Mouse (Mus musculus): ENCODE data around the gene Ampd1. TPM values are rescaled to one million over a fixed set of nuclear protein-coding genes. Genes with fewer than 3 reads are reported as not detected.

The Ampd1 gene
- 0.04 and 5.1 TPM in 2 replicates for polyA plus RNA-seq (2012; rRNA removed)

DNA sequence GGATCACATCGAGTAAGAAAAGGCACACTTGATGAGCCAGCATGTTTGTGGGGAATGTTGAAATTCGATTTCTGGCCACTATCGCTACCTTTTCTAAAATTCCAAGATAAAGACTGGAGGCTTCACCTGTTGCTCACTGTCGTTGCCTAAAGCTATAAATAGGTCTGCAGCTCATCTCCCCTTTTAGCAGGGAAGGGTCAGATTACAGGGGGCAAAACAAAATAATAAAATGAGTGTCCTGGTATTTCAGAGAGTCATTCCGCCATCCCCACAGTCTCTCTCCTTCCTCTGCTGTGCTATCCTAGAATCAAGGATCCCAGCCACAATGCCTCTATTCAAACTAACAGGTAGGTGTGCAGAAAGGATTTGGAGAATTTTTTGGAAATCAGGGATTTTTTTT lies at the start of gene Ampd1:
Gene Ampd1, plus strand, starts transcription at position 244 of the 400 bp plus-strand sequence.
- Histone ChIP-seq H3K4me3 (ENCODE audit: insufficient read depth, low read depth, low read length) (no peak within 1 kb of the TSS), H3K36me3 (ENCODE audit: control insufficient read depth, insufficient read depth, low read length) (no peaks in the 10 kb centered on the region; the same call in 1 of the 2 replicates), H3K4me1 (ENCODE audit: control insufficient read depth, insufficient read depth, low read length) (no peaks in the 10 kb centered on the region), H3K27ac (ENCODE audit: insufficient read depth, low read depth, low read length) (no peak within 1 kb of the TSS), H3K27me3 (replicated peaks; ENCODE audit: control insufficient read depth, insufficient read depth, low read length) (no peaks in the 10 kb centered on the region)
- no peak for TF ChIP-seq POLR2A (IDR thresholded peaks at IDR 0.05; ENCODE audit: low read depth, low read length)
- no peak for TF ChIP-seq CTCF (conservative IDR thresholded peaks at IDR 0.05; ENCODE audit: insufficient read depth, insufficient read length, low read depth, low read length)
- WGBS: 41% methylated on average over 5 of the region's 5 CpGs
- DNase-seq: no peak

DNA sequence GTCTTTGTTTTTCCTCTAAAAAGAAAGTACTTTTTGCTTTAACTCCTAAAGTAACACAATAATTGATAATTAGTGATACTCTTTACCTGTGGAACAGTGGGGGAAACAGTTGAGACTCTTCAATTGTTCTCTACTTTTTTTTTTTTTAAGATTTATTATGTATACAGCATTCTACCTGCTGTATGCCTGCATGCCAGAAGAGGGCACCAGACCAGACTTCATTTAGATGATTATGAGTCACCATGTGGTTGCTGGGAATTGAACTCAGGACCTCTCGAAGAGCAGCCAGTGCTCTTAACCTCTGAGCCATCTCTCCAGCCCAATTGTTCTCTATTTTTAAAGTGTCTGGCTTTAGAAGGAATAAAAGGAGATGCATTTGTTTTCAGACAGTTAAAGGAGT lies 47.6 kb upstream of the Ampd1 start:
- H3K4me3 ChIP-seq (ENCODE audit: insufficient read depth, low read depth, low read length): no peak overlapping the region
- no peak for DNase-seq
- peaks cover 13% of the 10 kb centered on the region; the same call in 1 of the 2 replicates for H3K4me1 ChIP-seq (ENCODE audit: control insufficient read depth, insufficient read depth, low read length)
- no peaks in the 10 kb centered on the region for H3K27me3 ChIP-seq (replicated peaks; ENCODE audit: control insufficient read depth, insufficient read depth, low read length)
- TF ChIP-seq CTCF (conservative IDR thresholded peaks at IDR 0.05; ENCODE audit: insufficient read depth, insufficient read length, low read depth, low read length) (0 out of 2 replicates have a peak, but pooled peaks have one; percentile 3), POLR2A (IDR thresholded peaks at IDR 0.05; ENCODE audit: low read depth, low read length) (no peak)
- no peak overlapping the region for H3K27ac ChIP-seq (ENCODE audit: insufficient read depth, low read depth, low read length)
- WGBS: 92% methylated on average over 1 of the region's 1 CpGs
- H3K36me3 ChIP-seq (ENCODE audit: control insufficient read depth, insufficient read depth, low read length): peaks cover 4% of the 10 kb centered on the region

DNA sequence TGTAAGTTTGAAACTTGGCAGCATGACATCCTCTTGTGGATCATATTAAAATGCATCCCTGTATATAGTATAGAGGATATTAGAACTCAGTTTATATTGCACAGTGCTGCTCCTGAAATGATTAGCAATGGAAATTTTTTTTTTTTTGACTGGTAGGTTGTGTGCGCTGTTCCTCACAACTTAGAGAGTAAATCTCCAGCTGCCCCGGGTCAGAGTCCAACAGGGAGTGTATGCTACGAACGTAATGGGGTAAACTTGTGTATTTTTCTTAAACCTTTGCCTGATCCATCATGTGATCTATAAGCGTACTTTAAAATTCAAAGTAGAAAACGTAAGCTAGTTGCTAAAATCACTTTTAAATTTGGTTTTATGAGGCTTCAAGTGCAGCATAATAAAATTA lies 33.5 kb upstream of the Ampd1 start:
- Histone ChIP-seq H3K27me3 (replicated peaks; ENCODE audit: control insufficient read depth, insufficient read depth, low read length) (no peaks in the 10 kb centered on the region), H3K36me3 (ENCODE audit: control insufficient read depth, insufficient read depth, low read length) (peaks cover 11% of the 10 kb centered on the region; the same call in 1 of the 2 replicates), H3K4me1 (ENCODE audit: control insufficient read depth, insufficient read depth, low read length) (no peaks in the 10 kb centered on the region; the same call in 1 of the 2 replicates), H3K27ac (ENCODE audit: insufficient read depth, low read depth, low read length) (no peak overlapping the region), H3K4me3 (ENCODE audit: insufficient read depth, low read depth, low read length) (no peak overlapping the region)
- 75% methylated on average over 6 of the region's 6 CpGs for WGBS
- DNase-seq: no peak
- TF ChIP-seq CTCF (conservative IDR thresholded peaks at IDR 0.05; ENCODE audit: insufficient read depth, insufficient read length, low read depth, low read length) (no peak), POLR2A (IDR thresholded peaks at IDR 0.05; ENCODE audit: low read depth, low read length) (no peak)

DNA sequence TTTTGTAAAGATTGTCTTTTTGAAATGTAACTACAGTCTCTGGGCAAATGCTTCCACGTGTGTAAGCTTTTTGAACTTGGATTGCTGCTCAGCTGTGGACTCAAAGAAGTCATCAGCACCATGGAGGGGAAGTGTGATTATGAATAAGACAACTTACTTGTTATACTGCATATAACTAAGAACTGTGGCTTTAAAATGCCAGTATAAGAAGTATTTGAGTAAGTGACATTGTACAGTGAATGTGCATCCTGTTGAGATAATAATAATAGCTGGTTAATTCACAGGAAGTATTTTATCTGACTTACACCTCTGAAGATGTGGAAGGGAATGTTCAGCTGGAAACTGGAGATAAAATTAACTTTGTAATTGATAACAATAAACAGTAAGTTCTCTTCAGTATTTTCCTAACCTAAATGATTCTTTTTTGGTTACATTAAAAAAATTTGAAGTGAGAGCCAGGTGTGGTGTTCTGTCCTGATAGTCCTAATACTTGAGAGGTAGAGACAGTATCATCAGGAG lies 32.9 kb upstream of the Ampd1 start:
- Histone ChIP-seq H3K27ac (ENCODE audit: insufficient read depth, low read depth, low read length) (no peak overlapping the region), H3K36me3 (ENCODE audit: control insufficient read depth, insufficient read depth, low read length) (peaks cover 11% of the 10 kb centered on the region; the same call in 1 of the 2 replicates), H3K4me1 (ENCODE audit: control insufficient read depth, insufficient read depth, low read length) (no peaks in the 10 kb centered on the region; the same call in 1 of the 2 replicates), H3K27me3 (replicated peaks; ENCODE audit: control insufficient read depth, insufficient read depth, low read length) (no peaks in the 10 kb centered on the region), H3K4me3 (ENCODE audit: insufficient read depth, low read depth, low read length) (no peak overlapping the region)
- no peak for DNase-seq
- TF ChIP-seq POLR2A (IDR thresholded peaks at IDR 0.05; ENCODE audit: low read depth, low read length) (no peak), CTCF (conservative IDR thresholded peaks at IDR 0.05; ENCODE audit: insufficient read depth, insufficient read length, low read depth, low read length) (no peak)
- 76% methylated on average over 1 of the region's 1 CpGs for WGBS

DNA sequence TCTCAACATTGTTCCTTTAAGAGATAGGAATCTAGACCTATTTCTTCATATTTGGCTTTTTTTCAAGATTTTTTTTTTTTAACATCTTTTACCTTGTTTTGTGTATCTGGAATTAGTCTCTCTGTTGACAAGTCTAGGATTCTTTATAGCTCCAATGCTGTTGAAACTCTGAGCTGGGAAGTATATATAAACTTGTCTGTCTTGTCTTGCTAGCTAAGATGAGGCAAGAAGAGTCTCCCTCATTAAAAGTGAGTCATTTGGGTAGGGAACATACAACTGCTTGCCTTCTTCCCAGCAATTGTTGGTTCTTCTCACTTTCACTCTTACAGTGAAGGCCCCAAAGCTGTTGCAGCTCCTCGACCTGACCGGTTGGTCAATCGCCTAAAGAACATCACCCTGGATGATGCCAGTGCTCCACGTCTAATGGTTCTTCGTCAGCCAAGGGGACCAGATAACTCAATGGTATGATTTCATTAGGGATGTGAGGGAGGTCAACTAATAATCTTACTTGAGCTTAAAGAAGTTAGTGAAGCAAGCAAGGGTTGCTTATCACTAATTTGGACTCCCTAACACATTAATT lies 17.7 kb upstream of the Ampd1 start:
- TF ChIP-seq POLR2A (IDR thresholded peaks at IDR 0.05; ENCODE audit: low read depth, low read length) (no peak), CTCF (conservative IDR thresholded peaks at IDR 0.05; ENCODE audit: insufficient read depth, insufficient read length, low read depth, low read length) (no peak)
- Histone ChIP-seq H3K27ac (ENCODE audit: insufficient read depth, low read depth, low read length) (no peak overlapping the region), H3K4me3 (ENCODE audit: insufficient read depth, low read depth, low read length) (no peak overlapping the region), H3K4me1 (ENCODE audit: control insufficient read depth, insufficient read depth, low read length) (peaks cover 6% of the 10 kb centered on the region; the same call in 1 of the 2 replicates), H3K36me3 (ENCODE audit: control insufficient read depth, insufficient read depth, low read length) (peaks cover 6% of the 10 kb centered on the region; the same call in 1 of the 2 replicates), H3K27me3 (replicated peaks; ENCODE audit: control insufficient read depth, insufficient read depth, low read length) (no peaks in the 10 kb centered on the region)
- no peak for DNase-seq
- WGBS: 91% methylated on average over 5 of the region's 5 CpGs

DNA sequence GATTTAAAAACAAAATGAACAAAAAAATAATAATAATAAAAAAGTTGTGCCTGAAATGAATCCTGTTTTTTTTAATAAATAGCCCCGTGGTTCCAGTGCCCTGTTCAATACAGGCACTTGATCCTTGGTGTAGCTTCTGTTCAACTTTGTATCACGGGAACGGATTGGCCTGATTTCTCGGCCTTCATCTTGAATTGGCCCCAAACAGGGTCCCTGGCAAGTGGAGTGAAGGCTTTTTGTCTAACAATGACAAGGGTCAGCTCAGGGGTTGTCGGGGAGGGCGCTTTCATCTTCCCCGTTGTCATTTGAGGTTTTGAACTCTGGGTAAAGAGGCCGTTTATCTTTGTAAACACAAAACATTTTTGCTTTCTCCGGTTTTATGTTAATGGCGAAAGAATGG lies 16.1 kb upstream of the Ampd1 start:
- Histone ChIP-seq H3K27me3 (replicated peaks; ENCODE audit: control insufficient read depth, insufficient read depth, low read length) (no peaks in the 10 kb centered on the region), H3K36me3 (ENCODE audit: control insufficient read depth, insufficient read depth, low read length) (peaks cover 6% of the 10 kb centered on the region), H3K4me3 (ENCODE audit: insufficient read depth, low read depth, low read length) (peak overlapping the region; percentile 75), H3K4me1 (ENCODE audit: control insufficient read depth, insufficient read depth, low read length) (peaks cover 6% of the 10 kb centered on the region; the same call in 1 of the 2 replicates), H3K27ac (ENCODE audit: insufficient read depth, low read depth, low read length) (peak overlapping the region; percentile 7; the same call in 1 of the 2 replicates)
- 5% methylated on average over 10 of the region's 10 CpGs for WGBS
- no peak for DNase-seq
- TF ChIP-seq CTCF (conservative IDR thresholded peaks at IDR 0.05; ENCODE audit: insufficient read depth, insufficient read length, low read depth, low read length) (no peak), POLR2A (IDR thresholded peaks at IDR 0.05; ENCODE audit: low read depth, low read length) (no peak)
